Mouse (Mus musculus) heart, embryonic 13.5 days (tissue): ENCODE measurements around the gene Fmc1. TPM values are rescaled to one million over a fixed set of nuclear protein-coding genes. Genes with fewer than 3 reads are reported as not detected.

Experiments
- ATAC-seq: fragments of 200-750 bp; cut with Nextera tagmentation; 2 replicates; pipeline ENCODE4 v1.8.0; 2017; ENCODE audit warnings: moderate TSS enrichment; ENCODE audit not compliant: insufficient number of reproducible peaks, low FRiP score, low TSS enrichment; ENCODE audit errors: extremely low read depth
- H3K27ac ChIP-seq: fragments of 300-500 bp; sonication (generic); replicated peaks from 2 replicates; pipeline ENCODE4 v1.5.1; 2015; ENCODE audit warnings: moderate library complexity, mild to moderate bottlenecking, inconsistent platforms
- H3K27me3 ChIP-seq: fragments of 300-500 bp; sonication (generic); replicated peaks from 2 replicates; pipeline ENCODE4 v1.6.1; 2015; ENCODE audit warnings: mild to moderate bottlenecking, inconsistent platforms
- H3K36me3 ChIP-seq: fragments of 300-500 bp; sonication (generic); 2 replicates; pipeline ENCODE4 v1.6.1; 2015; ENCODE audit warnings: mild to moderate bottlenecking, inconsistent platforms
- H3K4me1 ChIP-seq: fragments of 300-500 bp; sonication (generic); 2 replicates; pipeline ENCODE4 v1.6.1; 2015; ENCODE audit warnings: inconsistent platforms
- H3K4me2 ChIP-seq: fragments of 300-500 bp; sonication (generic); 2 replicates; pipeline ENCODE4 v1.6.1; 2015; ENCODE audit warnings: inconsistent platforms, mild to moderate bottlenecking, moderate library complexity
- H3K4me3 ChIP-seq: fragments of 300-500 bp; sonication (generic); 2 replicates; pipeline ENCODE4 v1.5.1; 2015; ENCODE audit warnings: moderate library complexity, mild to moderate bottlenecking, inconsistent platforms
- H3K9ac ChIP-seq: fragments of 300-500 bp; sonication (generic); 2 replicates; pipeline ENCODE4 v1.6.1; 2015; ENCODE audit warnings: inconsistent platforms, mild to moderate bottlenecking, moderate library complexity
- H3K9me3 ChIP-seq: fragments of 300-500 bp; sonication (generic); 2 replicates; pipeline ENCODE4 v1.6.1; 2016; ENCODE audit warnings: inconsistent platforms
- WGBS: fragments of 180-500 bp; shearing (Covaris S2); methylation state at CpG from one replicate; pipeline ENCODE4 v1.1.7; 2015; ENCODE audit warnings: mixed read lengths; 5-methylcytosine and 5-hydroxymethylcytosine counted together
- polyA plus RNA-seq: library from polyadenylated mRNA; unstranded; fragments of >200 nt; fragmentation: Nextera tagmentation; extraction: Ambion mirVana; gene quantifications from 2 replicates; pipeline ENCODE4 v1.2.1, GENCODE M21; 2015

Fmc1 gene
- polyA plus RNA-seq: 192 and 255 TPM in 2 replicates

- Histone ChIP-seq H3K4me1 (peaks cover 21% of the 10 kb centered on the region), H3K27ac (peak within 1 kb of the TSS; percentile 99), H3K36me3 (no peaks in the 10 kb centered on the region), H3K9me3 (no peaks in the 10 kb centered on the region), H3K4me3 (peak within 1 kb of the TSS; percentile 93), H3K4me2 (peak within 1 kb of the TSS; percentile 85), H3K9ac (peak within 1 kb of the TSS; percentile 98), H3K27me3 (no peaks in the 10 kb centered on the region)
- ATAC-seq: peak; percentile 69
- 5% methylated on average over 41 of the region's 41 CpGs for WGBS
Observed at GRCm38 (mm10) chr6:38533428-38534405, at the start of gene Fmc1. TSS of gene Fmc1 (plus strand) at chr6:38533502.

- no peak overlapping the region for H3K4me2 ChIP-seq
- H3K9me3 ChIP-seq: no peaks in the 10 kb centered on the region
- WGBS: 69% methylated on average over 3 of the region's 3 CpGs
- peaks cover 70% of the 10 kb centered on the region for H3K36me3 ChIP-seq
- H3K4me1 ChIP-seq: no peaks in the 10 kb centered on the region
- no peak overlapping the region for H3K9ac ChIP-seq
- no peaks in the 10 kb centered on the region for H3K27me3 ChIP-seq
- H3K27ac ChIP-seq: no peak overlapping the region
- ATAC-seq: no peak
- no peak overlapping the region for H3K4me3 ChIP-seq
Observed at GRCm38 (mm10) chr6:38492550-38492949, 40.8 kb upstream of the Fmc1 start.

- Histone ChIP-seq H3K4me3 (no peak overlapping the region), H3K27me3 (no peaks in the 10 kb centered on the region), H3K36me3 (peaks cover 78% of the 10 kb centered on the region), H3K9me3 (no peaks in the 10 kb centered on the region), H3K9ac (no peak overlapping the region), H3K4me2 (no peak overlapping the region), H3K4me1 (no peaks in the 10 kb centered on the region), H3K27ac (no peak overlapping the region)
- no peak for ATAC-seq
- 52% methylated on average over 4 of the region's 4 CpGs for WGBS
Observed at GRCm38 (mm10) chr6:38495641-38496040, 37.7 kb upstream of the Fmc1 start.

- no peak overlapping the region for H3K4me3 ChIP-seq
- H3K27ac ChIP-seq: no peak overlapping the region
- no peak overlapping the region for H3K4me2 ChIP-seq
- no peaks in the 10 kb centered on the region for H3K27me3 ChIP-seq
- H3K9me3 ChIP-seq: no peaks in the 10 kb centered on the region
- 100% methylated on average over 1 of the region's 1 CpGs for WGBS
- no peak overlapping the region for H3K9ac ChIP-seq
- H3K4me1 ChIP-seq: peaks cover 8% of the 10 kb centered on the region; the same call in 1 of the 2 replicates
- no peak for ATAC-seq
- peaks cover 8% of the 10 kb centered on the region for H3K36me3 ChIP-seq
Observed at GRCm38 (mm10) chr6:38512096-38512495, 21.2 kb upstream of the Fmc1 start.

- H3K27me3 ChIP-seq: no peaks in the 10 kb centered on the region
- no peak overlapping the region for H3K27ac ChIP-seq
- no peak overlapping the region for H3K9ac ChIP-seq
- no peak overlapping the region for H3K4me2 ChIP-seq
- no peak overlapping the region for H3K4me3 ChIP-seq
- peaks cover 8% of the 10 kb centered on the region for H3K36me3 ChIP-seq
- H3K4me1 ChIP-seq: peaks cover 8% of the 10 kb centered on the region; the same call in 1 of the 2 replicates
- no peaks in the 10 kb centered on the region for H3K9me3 ChIP-seq
- no peak for ATAC-seq
Observed at GRCm38 (mm10) chr6:38512830-38513229, 20.5 kb upstream of the Fmc1 start.

- H3K27ac ChIP-seq: no peak overlapping the region
- H3K4me1 ChIP-seq: peaks cover 8% of the 10 kb centered on the region; the same call in 1 of the 2 replicates
- no peak overlapping the region for H3K4me2 ChIP-seq
- 80% methylated on average over 4 of the region's 4 CpGs for WGBS
- H3K9ac ChIP-seq: no peak overlapping the region
- no peak overlapping the region for H3K4me3 ChIP-seq
- ATAC-seq: no peak
- no peaks in the 10 kb centered on the region for H3K9me3 ChIP-seq
- H3K27me3 ChIP-seq: no peaks in the 10 kb centered on the region
- H3K36me3 ChIP-seq: peaks cover under 1% of the 10 kb centered on the region; the same call in 1 of the 2 replicates
Observed at GRCm38 (mm10) chr6:38515201-38515600, 18.1 kb upstream of the Fmc1 start.

- no peak overlapping the region for H3K27ac ChIP-seq
- H3K9me3 ChIP-seq: no peaks in the 10 kb centered on the region
- no peak overlapping the region for H3K4me3 ChIP-seq
- H3K4me2 ChIP-seq: peak overlapping the region; percentile 5; the same call in 1 of the 2 replicates
- 20% methylated on average over 8 of the region's 8 CpGs for WGBS
- no peaks in the 10 kb centered on the region for H3K27me3 ChIP-seq
- peaks cover 6% of the 10 kb centered on the region; the same call in 1 of the 2 replicates for H3K36me3 ChIP-seq
- ATAC-seq: no peak
- H3K9ac ChIP-seq: 0 out of 2 replicates have a peak overlapping the region, but pooled peaks have one; percentile 21
- H3K4me1 ChIP-seq: peaks cover 5% of the 10 kb centered on the region
Observed at GRCm38 (mm10) chr6:38523851-38524250, 9.5 kb upstream of the Fmc1 start.

- ATAC-seq: no peak
- Histone ChIP-seq H3K36me3 (no peaks in the 10 kb centered on the region), H3K4me3 (no peak overlapping the region), H3K9me3 (no peaks in the 10 kb centered on the region), H3K4me2 (no peak overlapping the region), H3K9ac (no peak overlapping the region), H3K27me3 (no peaks in the 10 kb centered on the region), H3K27ac (0 out of 2 replicates have a peak overlapping the region, but pooled peaks have one; percentile 20), H3K4me1 (peaks cover 20% of the 10 kb centered on the region)
- WGBS: 56% methylated on average over 5 of the region's 5 CpGs
Observed at GRCm38 (mm10) chr6:38531211-38531820, 2.0 kb upstream of the Fmc1 start.

GRCm38 (mm10) chr6:38532500-38533420 lies 542 bp upstream of the Fmc1 start:
- Histone ChIP-seq H3K9ac (peak overlapping the region; percentile 83), H3K27me3 (no peaks in the 10 kb centered on the region), H3K4me2 (peak overlapping the region; percentile 85), H3K4me1 (peaks cover 21% of the 10 kb centered on the region), H3K4me3 (peak overlapping the region; percentile 93), H3K27ac (peak overlapping the region; percentile 99), H3K9me3 (no peaks in the 10 kb centered on the region), H3K36me3 (no peaks in the 10 kb centered on the region)
- peak; percentile 15; the same call in 1 of the 2 replicates for ATAC-seq
- 8% methylated on average over 25 of the region's 25 CpGs for WGBS

- peak; percentile 78 for ATAC-seq
- Histone ChIP-seq H3K27me3 (no peaks in the 10 kb centered on the region), H3K4me2 (peak overlapping the region; percentile 85), H3K36me3 (peaks cover 10% of the 10 kb centered on the region), H3K4me3 (peak overlapping the region; percentile 93), H3K4me1 (peaks cover 21% of the 10 kb centered on the region), H3K9ac (peak overlapping the region; percentile 98), H3K27ac (peak overlapping the region; percentile 99), H3K9me3 (no peaks in the 10 kb centered on the region)
- WGBS: under 1% methylated on average over 53 of the region's 53 CpGs
Observed at GRCm38 (mm10) chr6:38534640-38535365, 1.5 kb downstream of the Fmc1 start.
